Mouse (Mus musculus): ENCODE results near the gene Sh3d19.
A peak's percentile ranks its signal among the peaks of the same experiment; 100 is the strongest.

Sh3d19 gene

GRCm38 (mm10) chr3:86139660-86140059 is 168.8 kb downstream of the Sh3d19 start:
- DNase-seq (ENCODE audit: low spot score): no peak

- DNase-seq (ENCODE audit: low spot score): no peak
These were observed 170.5 kb downstream of the Sh3d19 start for GRCm38 (mm10) chr3:86141366-86141765.

- DNase-seq (ENCODE audit: low spot score): no peak
These were observed 171.0 kb downstream of the Sh3d19 start for GRCm38 (mm10) chr3:86141886-86142262.

GRCm38 (mm10) chr3:86142263-86142933 is 171.5 kb downstream of the Sh3d19 start, which contains the start of gene Rps3a1:
Gene Rps3a1, minus strand, starts transcription at chr3:86142702.
- peak; percentile 98 for DNase-seq (ENCODE audit: low spot score)

- DNase-seq (ENCODE audit: low spot score): no peak
These were observed 172.0 kb downstream of the Sh3d19 start for GRCm38 (mm10) chr3:86142934-86143317.

- DNase-seq (ENCODE audit: low spot score): no peak
These were observed 172.4 kb downstream of the Sh3d19 start for GRCm38 (mm10) chr3:86143343-86143742.

GRCm38 (mm10) chr3:86149063-86149462 is 178.2 kb downstream of the Sh3d19 start:
- DNase-seq (ENCODE audit: low spot score): no peak

- DNase-seq (ENCODE audit: low spot score): no peak
These were observed 178.6 kb downstream of the Sh3d19 start for GRCm38 (mm10) chr3:86149521-86149920.

GRCm38 (mm10) chr3:86168841-86169425 is 198.0 kb downstream of the Sh3d19 start:
- DNase-seq (ENCODE audit: low spot score): no peak

GRCm38 (mm10) chr3:86179714-86180113 is 208.8 kb downstream of the Sh3d19 start:
- DNase-seq (ENCODE audit: low spot score): no peak
